Mouse (Mus musculus) heart, postnatal 0 days (tissue): Measurements from ENCODE around the gene Gm20481. TPM values are rescaled to one million over a fixed set of nuclear protein-coding genes. Genes with fewer than 3 reads are reported as not detected.
"Not testable (repeated sequence)": the region's sequence is repeated elsewhere in the genome, so short reads cannot be mapped to it uniquely, and the experiment has no call there.

ENCODE experiments used
- ATAC-seq: fragments of 200-750 bp; cut with Nextera tagmentation; 2 replicates; pipeline ENCODE4 v1.8.0; 2017; ENCODE audit warnings: low read depth, moderate number of reproducible peaks, moderate library complexity; ENCODE audit not compliant: insufficient read depth
- DNase-seq: peaks from one replicate; pipeline ENCODE4 v3.0.0-alpha.2; 2016; ENCODE audit warnings: low spot score
- H3K27ac ChIP-seq: fragments of 300-500 bp; sonication (generic); 2 replicates; pipeline ENCODE4 v1.5.1; 2014; ENCODE audit warnings: low read depth, mild to moderate bottlenecking
- H3K27me3 ChIP-seq: fragments of 300-500 bp; sonication (generic); 2 replicates; pipeline ENCODE4 v1.6.1; 2014; ENCODE audit warnings: low read length, mixed read lengths; ENCODE audit not compliant: control insufficient read depth, insufficient read depth
- H3K36me3 ChIP-seq: fragments of 300-500 bp; sonication (generic); replicated peaks from 2 replicates; pipeline ENCODE4 v1.6.1; 2014; ENCODE audit warnings: low read length, mixed read lengths; ENCODE audit not compliant: control insufficient read depth, insufficient read depth
- H3K4me1 ChIP-seq: fragments of 300-500 bp; sonication (generic); 2 replicates; pipeline ENCODE4 v1.6.1; 2014; ENCODE audit warnings: antibody characterized with exemption; ENCODE audit not compliant: control insufficient read depth, insufficient read depth
- H3K4me2 ChIP-seq: fragments of 300-500 bp; sonication (generic); 2 replicates; pipeline ENCODE4 v1.6.1; 2014; ENCODE audit warnings: low read depth, mild to moderate bottlenecking, low read length, moderate library complexity
- H3K4me3 ChIP-seq: fragments of 300-500 bp; sonication (generic); 2 replicates; pipeline ENCODE4 v1.5.1; 2014; ENCODE audit warnings: low read depth, low read length
- H3K9ac ChIP-seq: fragments of 300-500 bp; sonication (generic); replicated peaks from 2 replicates; pipeline ENCODE4 v1.6.1; 2014; ENCODE audit warnings: low read depth, low read length, mixed read lengths
- H3K9me3 ChIP-seq: fragments of 300-500 bp; sonication (generic); replicated peaks from 2 replicates; pipeline ENCODE4 v1.6.1; 2016; ENCODE audit warnings: low read length; ENCODE audit not compliant: control insufficient read depth
- CTCF ChIP-seq: IDR thresholded peaks from 2 replicates; pipeline ENCODE4 v1.5.1; 2016; ENCODE audit warnings: antibody characterized with exemption, control low read depth, low read depth
- EP300 ChIP-seq: IDR thresholded peaks from 2 replicates; pipeline ENCODE4 v1.6.1; 2016; ENCODE audit warnings: antibody characterized with exemption, low read depth
- WGBS: fragments of 180-500 bp; shearing (Covaris S2); extraction: QIAGEN DNeasy Blood & Tissue Kit; methylation state at CpG from one replicate; pipeline ENCODE4 v1.1.7; 2014; 5-methylcytosine and 5-hydroxymethylcytosine counted together
- polyA plus RNA-seq: library from polyadenylated mRNA; unstranded; fragments of >200 nt; fragmentation: Nextera tagmentation; extraction: Ambion mirVana; gene quantifications from 2 replicates; pipeline ENCODE4 v1.2.1, GENCODE M21; 2015
- total RNA-seq: library from RNA; depleted of rRNA; stranded (reverse); fragments of >200 nt; gene quantifications from 2 replicates; pipeline ENCODE4 v1.2.3, GENCODE M21; 2014; ENCODE audit warnings: low replicate concordance

The Gm20481 gene
- total and polyA plus RNA-seq, 2 experiments from 2014 or later = not detected

DNA sequence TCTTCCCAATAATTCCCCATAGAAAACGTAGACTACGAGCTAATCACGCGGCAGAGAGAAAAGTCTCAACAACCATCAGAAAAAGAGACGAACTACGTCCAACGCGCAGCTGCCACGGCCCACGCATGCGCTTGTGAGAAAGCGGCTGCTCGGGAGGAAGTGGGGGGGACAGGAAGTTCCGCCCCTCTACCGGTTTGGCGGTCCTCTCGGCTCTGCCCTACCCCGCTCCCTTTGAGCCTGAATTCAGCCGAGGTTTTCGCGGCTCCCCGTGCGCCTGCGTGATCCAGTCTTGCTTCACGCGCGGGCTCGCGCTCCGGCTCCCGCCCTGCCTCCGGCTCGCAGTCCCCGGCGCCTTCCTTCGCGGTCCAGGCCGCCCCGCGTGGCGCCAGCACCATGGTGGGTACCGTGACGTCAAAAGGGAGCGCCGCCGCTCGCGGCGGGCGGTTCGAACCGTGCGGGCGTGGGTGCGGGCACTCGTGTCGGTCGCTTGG, 12.0 kb downstream of the Gm20481 start, which contains the start of gene Lsm2:
Lsm2 (plus strand) TSS at position 173 of the 491 bp plus-strand sequence.
- WGBS = under 1% methylated on average over 56 of the region's 58 CpGs
- Histone ChIP-seq H3K4me2 (peak within 1 kb of the TSS; percentile 96), H3K36me3 (peaks cover 19% of the 10 kb centered on the region), H3K27me3 (no peaks in the 10 kb centered on the region), H3K4me3 (peak within 1 kb of the TSS; percentile 85), H3K27ac (peak within 1 kb of the TSS; percentile 93), H3K9ac (peak within 1 kb of the TSS; percentile 73), H3K4me1 (peaks cover 13% of the 10 kb centered on the region), H3K9me3 (no peaks in the 10 kb centered on the region)
- peak; percentile 94 for ATAC-seq
- DNase-seq = peak; percentile 94
- TF ChIP-seq CTCF (no peak), EP300 (peak; percentile 76; the same call in 1 of the 2 replicates)

DNA sequence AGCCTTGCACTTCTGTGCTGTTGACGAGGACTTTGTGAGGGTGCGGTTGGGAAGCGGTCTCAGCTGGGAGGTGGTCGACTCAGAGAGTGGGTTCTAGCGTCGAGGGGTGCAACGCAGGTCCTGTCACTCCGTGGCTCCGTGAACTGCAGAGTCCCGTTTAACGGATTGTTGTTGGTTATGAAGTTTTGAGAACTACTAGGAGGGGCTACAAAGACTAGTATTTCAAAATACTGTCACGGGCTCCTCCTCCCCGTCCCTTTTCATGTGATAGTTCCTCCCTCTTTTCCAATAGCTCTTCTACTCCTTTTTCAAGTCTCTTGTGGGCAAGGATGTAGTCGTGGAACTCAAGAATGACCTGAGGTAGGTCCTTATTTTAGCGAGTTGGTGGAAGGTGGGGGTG, 12.6 kb downstream of the Gm20481 start:
- peak overlapping the region; percentile 96 for H3K4me2 ChIP-seq
- no peak for DNase-seq
- no peak for ATAC-seq
- peak overlapping the region; percentile 85 for H3K4me3 ChIP-seq
- peaks cover 13% of the 10 kb centered on the region for H3K4me1 ChIP-seq
- peak overlapping the region; percentile 73 for H3K9ac ChIP-seq
- WGBS = 0% methylated on average over 15 of the region's 15 CpGs
- H3K27me3 ChIP-seq = no peaks in the 10 kb centered on the region
- H3K27ac ChIP-seq = peak overlapping the region; percentile 93
- peaks cover 19% of the 10 kb centered on the region for H3K36me3 ChIP-seq
- H3K9me3 ChIP-seq = no peaks in the 10 kb centered on the region
- TF ChIP-seq CTCF (no peak), EP300 (no peak)

GRCm38 (mm10) chr17:34984218-34984617, 14.5 kb downstream of the Gm20481 start:
- peaks cover 13% of the 10 kb centered on the region for H3K4me1 ChIP-seq
- DNase-seq (peak; percentile 46), ATAC-seq (no peak)
- no peaks in the 10 kb centered on the region for H3K27me3 ChIP-seq
- TF ChIP-seq CTCF = peak; percentile 75
- TF ChIP-seq EP300 = no peak
- H3K27ac ChIP-seq = no peak overlapping the region
- peaks cover 19% of the 10 kb centered on the region for H3K36me3 ChIP-seq
- no peak overlapping the region for H3K9ac ChIP-seq
- no peak overlapping the region for H3K4me2 ChIP-seq
- no peaks in the 10 kb centered on the region for H3K9me3 ChIP-seq
- H3K4me3 ChIP-seq = no peak overlapping the region
- 82% methylated on average over 2 of the region's 2 CpGs for WGBS

GRCm38 (mm10) chr17:34994751-34995150, 25.0 kb downstream of the Gm20481 start:
- Histone ChIP-seq H3K9me3 (no peaks in the 10 kb centered on the region), H3K9ac (no peak overlapping the region), H3K27ac (no peak overlapping the region), H3K4me1 (peaks cover 13% of the 10 kb centered on the region), H3K4me2 (no peak overlapping the region), H3K4me3 (no peak overlapping the region), H3K36me3 (peaks cover 16% of the 10 kb centered on the region; the same call in 1 of the 2 replicates), H3K27me3 (no peaks in the 10 kb centered on the region)
- no peak for DNase-seq
- TF ChIP-seq CTCF (no peak), EP300 (no peak)
- no peak for ATAC-seq

GRCm38 (mm10) chr17:34995192-34995591, 25.5 kb downstream of the Gm20481 start:
- H3K36me3 ChIP-seq = peaks cover 16% of the 10 kb centered on the region; the same call in 1 of the 2 replicates
- H3K27ac ChIP-seq, ATAC-seq, H3K4me3 ChIP-seq, H3K4me2 ChIP-seq, DNase-seq, H3K9ac ChIP-seq, H3K9me3 ChIP-seq, H3K27me3 ChIP-seq: not testable (repeated sequence)
- WGBS = 89% methylated on average over 4 of the region's 4 CpGs
- peaks cover 17% of the 10 kb centered on the region for H3K4me1 ChIP-seq

DNA sequence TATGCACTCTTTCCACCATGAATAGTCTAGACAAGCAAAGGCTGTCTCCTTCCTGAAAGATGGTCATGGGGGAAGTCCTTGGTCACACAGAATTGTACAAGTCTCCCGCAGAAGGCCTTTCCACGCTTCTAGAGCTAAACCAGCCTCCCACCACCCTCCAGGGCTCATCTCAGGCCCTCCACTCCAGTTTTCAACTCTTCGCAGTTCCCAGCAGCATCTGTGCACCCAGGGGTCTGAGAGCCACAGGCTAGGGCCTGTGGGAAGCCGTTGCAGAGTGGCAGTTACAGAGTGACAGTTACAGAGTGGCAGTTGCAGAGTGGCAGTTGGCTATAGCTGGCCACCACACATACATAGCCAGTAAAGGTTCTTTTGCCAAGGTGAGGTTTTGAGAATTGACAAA, 26.2 kb downstream of the Gm20481 start:
- ATAC-seq, H3K9ac ChIP-seq, H3K4me3 ChIP-seq, H3K27ac ChIP-seq, H3K9me3 ChIP-seq, H3K27me3 ChIP-seq, DNase-seq, H3K4me2 ChIP-seq: not testable (repeated sequence)
- Histone ChIP-seq H3K36me3 (peaks cover 16% of the 10 kb centered on the region; the same call in 1 of the 2 replicates), H3K4me1 (peaks cover 17% of the 10 kb centered on the region)
- 93% methylated on average over 4 of the region's 4 CpGs for WGBS
